Mouse (Mus musculus) liver, adult 10 weeks (tissue): ENCODE results near the gene Nup93. TPM values are rescaled to one million over a fixed set of nuclear protein-coding genes. Genes with fewer than 3 reads are reported as not detected.

Experiments used
- polyA plus RNA-seq: library from polyadenylated mRNA; stranded (reverse); fragments of 350-450 nt; fragmentation: Illumina TruSeq; extraction: RNeasy Lipid Tissue Mini Kit (QIAGEN cat#74804); gene quantifications from one replicate; pipeline ENCODE4 v1.2.3, GENCODE M21; 2014; ENCODE audit warnings: low read depth, low replicate concordance

Gene Nup93
- polyA plus RNA-seq, result 4.3 TPM

DNA sequence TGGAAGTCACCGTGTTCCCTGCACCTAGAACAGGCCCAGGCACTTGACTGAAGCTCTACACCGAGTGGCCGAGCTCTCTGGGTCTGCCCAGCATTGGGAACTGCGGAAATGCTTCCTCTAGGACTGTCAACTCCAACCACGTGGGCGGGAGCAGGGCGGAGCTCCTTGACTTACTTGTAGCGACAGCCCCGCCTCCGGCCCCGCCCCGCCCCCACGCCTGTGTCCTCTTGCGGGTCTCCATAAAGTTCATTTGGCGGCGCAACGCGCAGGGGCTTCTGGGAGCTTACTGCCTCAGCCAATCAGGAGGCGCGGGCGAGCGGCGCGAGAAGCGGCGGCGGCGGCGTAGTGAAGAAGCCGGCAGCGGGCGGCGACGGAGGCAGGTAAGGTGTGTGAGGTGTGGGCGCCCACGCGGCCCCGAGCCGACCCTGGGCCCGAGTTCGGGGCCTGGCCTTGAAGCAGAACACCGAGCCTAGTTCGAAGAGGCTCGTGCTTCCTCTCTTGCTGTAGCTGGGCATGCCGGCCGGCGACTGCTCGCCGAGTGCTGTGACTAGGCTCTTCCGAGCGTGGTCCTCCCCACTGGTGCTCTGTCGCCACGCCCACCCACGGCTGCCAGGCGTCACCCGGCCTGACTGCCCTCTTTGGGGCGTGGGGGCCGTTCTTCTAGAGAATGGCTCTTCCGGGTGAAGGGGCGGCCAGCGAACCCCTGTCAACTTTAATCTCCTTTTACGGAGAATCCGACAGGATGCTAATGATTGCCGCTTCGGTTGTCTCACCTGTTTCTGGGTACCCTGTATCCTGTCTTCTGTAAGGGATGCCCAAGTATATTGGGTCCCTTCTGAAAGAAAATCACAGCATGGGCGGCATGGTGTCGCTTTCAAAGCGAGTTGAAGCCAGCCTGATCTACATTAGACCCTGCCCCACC lies at the start of gene Nup93:
Nup93 (plus strand) TSS at position 313 of the 922 bp plus-strand sequence.

DNA sequence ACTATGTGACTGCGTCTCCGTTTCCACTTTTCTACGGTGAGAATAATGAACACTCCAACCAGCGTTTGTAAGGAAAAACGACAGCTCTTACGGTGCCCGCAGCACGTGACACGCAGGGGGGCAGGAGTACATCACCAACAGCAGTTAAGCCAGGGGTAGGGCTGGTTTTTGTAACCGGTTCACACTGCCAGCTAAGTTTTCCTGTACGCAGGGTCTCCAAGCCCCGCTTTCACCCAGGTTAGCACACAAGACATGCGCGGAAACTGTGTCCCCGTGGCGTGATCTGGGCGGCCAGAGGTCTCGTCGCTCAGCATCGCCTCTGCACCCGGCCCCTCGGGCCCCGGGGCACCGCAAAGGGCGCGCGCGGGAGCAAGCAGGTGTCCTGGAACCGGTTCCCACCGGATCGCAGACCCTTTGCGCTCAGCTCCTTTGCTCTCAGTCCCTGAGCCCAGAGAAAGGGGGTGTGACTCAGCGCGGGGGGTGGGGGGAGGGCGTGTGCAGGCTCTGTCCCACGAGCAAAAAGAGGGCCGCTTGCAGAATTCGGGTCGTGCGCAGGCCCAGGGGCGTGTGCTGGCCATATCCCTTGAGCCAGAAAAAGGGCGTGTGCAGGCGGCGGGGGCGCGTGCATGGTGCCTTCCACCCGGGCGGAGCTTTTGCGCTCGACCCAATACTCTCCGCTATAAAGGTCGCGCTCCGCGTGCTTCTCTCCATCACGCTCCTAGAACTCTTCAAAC lies 42.1 kb upstream of the Nup93 start, which contains the start of gene Mt2:
Mt2 (plus strand) TSS at position 590 of the 734 bp plus-strand sequence.

DNA sequence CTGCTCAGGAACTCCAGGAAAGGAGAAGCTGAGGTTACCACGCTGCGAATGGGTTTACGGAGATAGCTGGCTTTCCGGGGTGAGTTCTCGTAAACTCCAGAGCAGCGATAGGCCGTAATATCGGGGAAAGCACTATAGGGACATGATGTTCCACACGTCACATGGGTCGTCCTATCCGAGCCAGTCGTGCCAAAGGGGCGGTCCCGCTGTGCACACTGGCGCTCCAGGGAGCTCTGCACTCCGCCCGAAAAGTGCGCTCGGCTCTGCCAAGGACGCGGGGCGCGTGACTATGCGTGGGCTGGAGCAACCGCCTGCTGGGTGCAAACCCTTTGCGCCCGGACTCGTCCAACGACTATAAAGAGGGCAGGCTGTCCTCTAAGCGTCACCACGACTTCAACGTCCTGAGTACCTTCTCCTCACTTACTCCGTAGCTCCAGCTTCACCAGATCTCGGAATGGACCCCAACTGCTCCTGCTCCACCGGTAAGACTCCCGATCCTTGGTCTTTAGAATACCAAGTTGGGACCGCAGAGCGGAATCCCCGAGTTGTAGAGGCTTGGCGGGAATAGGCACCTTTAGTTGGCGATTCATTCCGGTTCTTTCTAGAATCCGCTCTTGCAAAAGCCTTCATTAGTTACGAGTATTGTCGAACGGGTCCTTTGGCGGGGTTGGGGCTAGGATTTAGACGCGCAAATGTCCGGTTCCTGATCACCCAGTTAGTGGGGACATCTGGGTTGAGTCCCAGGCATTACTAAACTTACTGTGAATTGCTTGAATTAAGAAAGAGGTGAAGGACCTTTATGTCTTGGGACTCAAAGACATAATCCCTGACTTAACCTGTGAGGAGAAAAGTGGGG lies 35.3 kb upstream of the Nup93 start, which contains the start of gene Mt1:
Mt1 (plus strand) TSS at position 226 of the 856 bp plus-strand sequence.

DNA sequence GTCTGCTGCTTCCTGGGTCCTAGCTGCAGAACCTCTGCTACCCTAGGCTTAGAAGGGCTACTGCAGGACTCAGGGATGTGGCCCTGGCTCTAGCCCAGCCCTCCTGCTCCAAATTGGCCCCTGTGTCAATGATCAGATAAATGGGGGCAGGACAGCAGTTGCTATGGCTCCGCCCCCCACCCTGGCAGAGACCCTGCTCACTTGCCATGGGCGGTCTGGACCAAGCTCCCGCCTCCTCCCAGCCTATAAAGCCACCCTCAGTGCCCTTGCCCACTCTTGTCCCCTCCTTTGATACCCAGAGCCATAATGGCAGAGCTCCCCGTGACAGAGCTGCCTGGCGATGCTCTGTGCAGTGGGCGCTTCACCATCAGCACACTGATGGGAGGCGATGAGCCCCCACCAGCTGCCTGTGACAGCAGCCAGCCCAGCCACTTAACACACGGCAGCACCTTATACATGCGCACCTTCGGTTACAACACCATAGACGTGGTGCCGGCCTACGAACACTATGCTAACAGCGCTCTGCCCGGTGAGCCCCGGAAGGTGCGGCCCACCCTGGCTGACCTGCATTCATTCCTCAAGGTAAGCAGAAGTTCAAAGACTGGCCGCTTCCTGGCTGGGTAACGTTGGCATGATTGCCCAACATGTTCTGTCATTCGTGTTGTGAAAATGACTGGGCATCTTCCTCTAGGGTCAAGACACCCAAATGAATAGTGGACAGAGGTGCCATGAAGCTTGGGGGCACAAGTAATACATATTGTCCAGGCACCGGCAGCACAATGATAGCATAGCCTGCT lies 114.8 kb downstream of the Nup93 start, which contains the start of gene Slc12a3:
Slc12a3 (plus strand) TSS at position 270 of the 797 bp plus-strand sequence.

Other genes starting within 250 kb of the Nup93 start
- 190 TPM for gene Amfr, start 201.7 kb upstream of the Nup93 start, polyA plus RNA-seq
- gene Nudt21, start 177.5 kb upstream of the Nup93 start, polyA plus RNA-seq, result 41.8 TPM
- gene Ogfod1, start 177.4 kb upstream of the Nup93 start, polyA plus RNA-seq, result 9.8 TPM
- gene Bbs2, start 115.6 kb upstream of the Nup93 start, polyA plus RNA-seq, result 1.9 TPM
- not detected for gene Mt4, start 77.4 kb upstream of the Nup93 start, polyA plus RNA-seq
- gene Mt3, start 62.0 kb upstream of the Nup93 start, polyA plus RNA-seq, result not detected
- 9.5 TPM for gene Mt2, start 41.9 kb upstream of the Nup93 start, polyA plus RNA-seq
- 10.4 TPM for gene Mt1, start 35.5 kb upstream of the Nup93 start, polyA plus RNA-seq
- gene Slc12a3, start 114.6 kb downstream of the Nup93 start, polyA plus RNA-seq, result not detected
- 193 TPM for gene Herpud1, start 171.9 kb downstream of the Nup93 start, polyA plus RNA-seq
- gene Nlrc5, start 219.8 kb downstream of the Nup93 start, polyA plus RNA-seq, result 18.6 TPM